Mouse (Mus musculus) bone marrow, adult 2 months (tissue): ENCODE data around the gene Sult1a1.

Experiments used
- CTCF ChIP-seq: fragments of 200-500 bp; IDR thresholded peaks from 2 replicates; pipeline ENCODE4 v1.5.1; 2011; ENCODE audit warnings: low read length, control low read depth; ENCODE audit not compliant: control insufficient read depth, insufficient read depth
- POLR2A ChIP-seq: fragments of 200-500 bp; IDR thresholded peaks from 2 replicates; pipeline ENCODE4 v1.6.1; 2011; ENCODE audit warnings: low read depth, mild to moderate bottlenecking, control low read depth, low read length, borderline replicate concordance; ENCODE audit not compliant: control insufficient read depth

GRCm38 (mm10) chr7:126700063-126701015 is 24.1 kb upstream of the Sult1a1 start:
- TF ChIP-seq POLR2A (no peak), CTCF (no peak)
